Mouse (Mus musculus): ENCODE measurements around the gene Zfp984.
"Not testable (repeated sequence)": the region's sequence is repeated elsewhere in the genome, so short reads cannot be mapped to it uniquely, and the experiment has no call there.

- TF ChIP-seq CTCF (IDR thresholded peaks at IDR 0.05; ENCODE audit: borderline replicate concordance, insufficient read depth, low read depth, low read length); POLR2A (IDR thresholded peaks at IDR 0.05; ENCODE audit: borderline replicate concordance, insufficient read depth, low read length): not testable (repeated sequence)
Observed at GRCm38 (mm10) chr4:147839282-147839681, 29.7 kb upstream of the Zfp984 start.
